Mouse (Mus musculus): ENCODE results near the gene Tnfrsf1a. TPM values are rescaled to one million over a fixed set of nuclear protein-coding genes. Genes with fewer than 3 reads are reported as not detected.

The Tnfrsf1a gene
- polyA plus RNA-seq, 1 experiment from 2014 or later = 69.1 TPM

- Histone ChIP-seq H3K9me3 (no peaks in the 10 kb centered on the region), H3K9ac (peak within 1 kb of the TSS; percentile 76), H3K27me3 (replicated peaks) (no peaks in the 10 kb centered on the region), H3K4me2 (replicated peaks) (peak within 1 kb of the TSS; percentile 68), H3K27ac (peak within 1 kb of the TSS; percentile 65), H3K4me3 (replicated peaks) (peak within 1 kb of the TSS; percentile 62), H3K4me1 (replicated peaks) (peaks cover 25% of the 10 kb centered on the region), H3K36me3 (no peaks in the 10 kb centered on the region)
- WGBS = 1% methylated on average over 45 of the region's 46 CpGs
- peak; percentile 96 for ATAC-seq
These were observed 35.5 kb upstream of the Tnfrsf1a start, which contains the start of gene Ltbr for GRCm38 (mm10) chr6:125313546-125314230. Gene Ltbr, minus strand, starts transcription at chr6:125313885.

GRCm38 (mm10) chr6:125314231-125314563, 35.0 kb upstream of the Tnfrsf1a start:
- Histone ChIP-seq H3K36me3 (no peaks in the 10 kb centered on the region), H3K4me3 (replicated peaks) (peak overlapping the region; percentile 62), H3K9me3 (no peaks in the 10 kb centered on the region), H3K27me3 (replicated peaks) (no peaks in the 10 kb centered on the region), H3K4me1 (replicated peaks) (peaks cover 24% of the 10 kb centered on the region), H3K27ac (peak overlapping the region; percentile 65), H3K9ac (peak overlapping the region; percentile 76), H3K4me2 (replicated peaks) (peak overlapping the region; percentile 68)
- no peak; the same call in 1 of the 2 replicates for ATAC-seq
- WGBS = 49% methylated on average over 7 of the region's 7 CpGs

- peaks cover 21% of the 10 kb centered on the region for H3K4me1 ChIP-seq (replicated peaks)
- no peak overlapping the region for H3K9ac ChIP-seq
- no peak overlapping the region for H3K4me3 ChIP-seq (replicated peaks)
- no peaks in the 10 kb centered on the region for H3K36me3 ChIP-seq
- H3K27me3 ChIP-seq (replicated peaks) = no peaks in the 10 kb centered on the region
- peak overlapping the region; percentile 68; the same call in 1 of the 2 replicates for H3K4me2 ChIP-seq (replicated peaks)
- WGBS = 78% methylated on average over 6 of the region's 6 CpGs
- no peaks in the 10 kb centered on the region for H3K9me3 ChIP-seq
- H3K27ac ChIP-seq = no peak overlapping the region
- ATAC-seq = no peak
These were observed 34.4 kb upstream of the Tnfrsf1a start for GRCm38 (mm10) chr6:125314746-125315145.

GRCm38 (mm10) chr6:125317077-125317476, 32.1 kb upstream of the Tnfrsf1a start:
- H3K27ac ChIP-seq = no peak overlapping the region
- ATAC-seq = no peak
- no peaks in the 10 kb centered on the region for H3K9me3 ChIP-seq
- 47% methylated on average over 7 of the region's 7 CpGs for WGBS
- H3K27me3 ChIP-seq (replicated peaks) = peaks cover 16% of the 10 kb centered on the region
- H3K4me2 ChIP-seq (replicated peaks) = no peak overlapping the region
- H3K4me3 ChIP-seq (replicated peaks) = no peak overlapping the region
- H3K4me1 ChIP-seq (replicated peaks) = peaks cover 23% of the 10 kb centered on the region
- no peak overlapping the region for H3K9ac ChIP-seq
- H3K36me3 ChIP-seq = no peaks in the 10 kb centered on the region

GRCm38 (mm10) chr6:125318981-125319918, 29.9 kb upstream of the Tnfrsf1a start:
- H3K9ac ChIP-seq = no peak overlapping the region
- no peaks in the 10 kb centered on the region for H3K36me3 ChIP-seq
- 61% methylated on average over 15 of the region's 15 CpGs for WGBS
- H3K9me3 ChIP-seq = no peaks in the 10 kb centered on the region
- H3K27me3 ChIP-seq (replicated peaks) = peaks cover 20% of the 10 kb centered on the region
- no peak overlapping the region for H3K4me2 ChIP-seq (replicated peaks)
- H3K4me1 ChIP-seq (replicated peaks) = peaks cover 10% of the 10 kb centered on the region
- ATAC-seq = no peak
- H3K27ac ChIP-seq = 0 out of 2 replicates have a peak overlapping the region, but pooled peaks have one; percentile 6
- H3K4me3 ChIP-seq (replicated peaks) = no peak overlapping the region

GRCm38 (mm10) chr6:125319919-125320296, 29.3 kb upstream of the Tnfrsf1a start:
- no peak for ATAC-seq
- H3K9me3 ChIP-seq = no peaks in the 10 kb centered on the region
- H3K27me3 ChIP-seq (replicated peaks) = peaks cover 20% of the 10 kb centered on the region
- no peak overlapping the region for H3K9ac ChIP-seq
- H3K4me2 ChIP-seq (replicated peaks) = no peak overlapping the region
- H3K36me3 ChIP-seq = no peaks in the 10 kb centered on the region
- H3K27ac ChIP-seq = no peak overlapping the region
- peaks cover 8% of the 10 kb centered on the region; the same call in 1 of the 2 replicates for H3K4me1 ChIP-seq (replicated peaks)
- H3K4me3 ChIP-seq (replicated peaks) = no peak overlapping the region

GRCm38 (mm10) chr6:125320323-125320722, 28.8 kb upstream of the Tnfrsf1a start, which contains the start of gene Scnn1a:
Gene Scnn1a, plus strand, starts transcription at chr6:125320659.
- no peak within 1 kb of the TSS for H3K9ac ChIP-seq
- H3K36me3 ChIP-seq = no peaks in the 10 kb centered on the region
- peaks cover 8% of the 10 kb centered on the region; the same call in 1 of the 2 replicates for H3K4me1 ChIP-seq (replicated peaks)
- no peaks in the 10 kb centered on the region for H3K9me3 ChIP-seq
- no peak for ATAC-seq
- WGBS = 87% methylated on average over 1 of the region's 1 CpGs
- H3K4me3 ChIP-seq (replicated peaks) = no peak within 1 kb of the TSS
- H3K27me3 ChIP-seq (replicated peaks) = peaks cover 20% of the 10 kb centered on the region
- H3K27ac ChIP-seq = 0 out of 2 replicates have a peak within 1 kb of the TSS, but pooled peaks have one; percentile 6
- 0 out of 2 replicates have a peak within 1 kb of the TSS, but pooled peaks have one; percentile 16 for H3K4me2 ChIP-seq (replicated peaks)

- H3K9me3 ChIP-seq = no peaks in the 10 kb centered on the region
- no peaks in the 10 kb centered on the region for H3K36me3 ChIP-seq
- 21% methylated on average over 26 of the region's 26 CpGs for WGBS
- H3K4me1 ChIP-seq (replicated peaks) = peaks cover 8% of the 10 kb centered on the region; the same call in 1 of the 2 replicates
- 0 out of 2 replicates have a peak overlapping the region, but pooled peaks have one; percentile 16 for H3K4me2 ChIP-seq (replicated peaks)
- no peak overlapping the region for H3K9ac ChIP-seq
- 0 out of 2 replicates have a peak, but pooled peaks have one; percentile 19 for ATAC-seq
- H3K27ac ChIP-seq = no peak overlapping the region
- H3K4me3 ChIP-seq (replicated peaks) = no peak overlapping the region
- peaks cover 20% of the 10 kb centered on the region for H3K27me3 ChIP-seq (replicated peaks)
These were observed 27.9 kb upstream of the Tnfrsf1a start for GRCm38 (mm10) chr6:125321114-125321855.

- no peak overlapping the region for H3K4me2 ChIP-seq (replicated peaks)
- H3K4me3 ChIP-seq (replicated peaks) = no peak overlapping the region
- WGBS = 51% methylated on average over 13 of the region's 13 CpGs
- no peak overlapping the region for H3K9ac ChIP-seq
- H3K36me3 ChIP-seq = no peaks in the 10 kb centered on the region
- H3K4me1 ChIP-seq (replicated peaks) = peaks cover 8% of the 10 kb centered on the region; the same call in 1 of the 2 replicates
- H3K9me3 ChIP-seq = no peaks in the 10 kb centered on the region
- ATAC-seq = no peak
- no peak overlapping the region for H3K27ac ChIP-seq
- H3K27me3 ChIP-seq (replicated peaks) = peaks cover 20% of the 10 kb centered on the region
These were observed 26.4 kb upstream of the Tnfrsf1a start for GRCm38 (mm10) chr6:125322794-125323193.

- H3K4me3 ChIP-seq (replicated peaks) = no peak overlapping the region
- WGBS = 42% methylated on average over 6 of the region's 6 CpGs
- ATAC-seq = no peak
- peaks cover 8% of the 10 kb centered on the region; the same call in 1 of the 2 replicates for H3K4me1 ChIP-seq (replicated peaks)
- H3K27ac ChIP-seq = no peak overlapping the region
- no peaks in the 10 kb centered on the region for H3K9me3 ChIP-seq
- H3K4me2 ChIP-seq (replicated peaks) = no peak overlapping the region
- peaks cover 20% of the 10 kb centered on the region for H3K27me3 ChIP-seq (replicated peaks)
- H3K9ac ChIP-seq = no peak overlapping the region
- H3K36me3 ChIP-seq = no peaks in the 10 kb centered on the region
These were observed 25.6 kb upstream of the Tnfrsf1a start for GRCm38 (mm10) chr6:125323547-125323946.

GRCm38 (mm10) chr6:125325337-125325736, 23.8 kb upstream of the Tnfrsf1a start:
- no peak overlapping the region for H3K4me2 ChIP-seq (replicated peaks)
- peaks cover 8% of the 10 kb centered on the region; the same call in 1 of the 2 replicates for H3K4me1 ChIP-seq (replicated peaks)
- H3K36me3 ChIP-seq = no peaks in the 10 kb centered on the region
- WGBS = 60% methylated on average over 6 of the region's 6 CpGs
- H3K27ac ChIP-seq = no peak overlapping the region
- no peaks in the 10 kb centered on the region for H3K9me3 ChIP-seq
- no peak overlapping the region for H3K4me3 ChIP-seq (replicated peaks)
- no peak overlapping the region for H3K9ac ChIP-seq
- H3K27me3 ChIP-seq (replicated peaks) = peaks cover 19% of the 10 kb centered on the region
- no peak for ATAC-seq
